Mouse (Mus musculus) layer of hippocampus, postnatal 25 days (tissue): ENCODE results near the gene Ccp110. TPM values are rescaled to one million over a fixed set of nuclear protein-coding genes. Genes with fewer than 3 reads are reported as not detected.

Source experiments
- DNase-seq, 2 experiments: peaks; one replicate each; pipeline ENCODE4 v3.0.0; 2022; ENCODE audit warnings: mixed read lengths in 2 of 2, low spot score in 1 of 2; ENCODE audit errors: extremely low spot score in 1 of 2
- total RNA-seq, 2 experiments: library from RNA; stranded (reverse); gene quantifications; 2 replicates each; pipeline ENCODE4 v1.2.3; 2021

Gene Ccp110
- 10 to 100 TPM; 46.4 to 47.7 TPM for total RNA-seq

DNA sequence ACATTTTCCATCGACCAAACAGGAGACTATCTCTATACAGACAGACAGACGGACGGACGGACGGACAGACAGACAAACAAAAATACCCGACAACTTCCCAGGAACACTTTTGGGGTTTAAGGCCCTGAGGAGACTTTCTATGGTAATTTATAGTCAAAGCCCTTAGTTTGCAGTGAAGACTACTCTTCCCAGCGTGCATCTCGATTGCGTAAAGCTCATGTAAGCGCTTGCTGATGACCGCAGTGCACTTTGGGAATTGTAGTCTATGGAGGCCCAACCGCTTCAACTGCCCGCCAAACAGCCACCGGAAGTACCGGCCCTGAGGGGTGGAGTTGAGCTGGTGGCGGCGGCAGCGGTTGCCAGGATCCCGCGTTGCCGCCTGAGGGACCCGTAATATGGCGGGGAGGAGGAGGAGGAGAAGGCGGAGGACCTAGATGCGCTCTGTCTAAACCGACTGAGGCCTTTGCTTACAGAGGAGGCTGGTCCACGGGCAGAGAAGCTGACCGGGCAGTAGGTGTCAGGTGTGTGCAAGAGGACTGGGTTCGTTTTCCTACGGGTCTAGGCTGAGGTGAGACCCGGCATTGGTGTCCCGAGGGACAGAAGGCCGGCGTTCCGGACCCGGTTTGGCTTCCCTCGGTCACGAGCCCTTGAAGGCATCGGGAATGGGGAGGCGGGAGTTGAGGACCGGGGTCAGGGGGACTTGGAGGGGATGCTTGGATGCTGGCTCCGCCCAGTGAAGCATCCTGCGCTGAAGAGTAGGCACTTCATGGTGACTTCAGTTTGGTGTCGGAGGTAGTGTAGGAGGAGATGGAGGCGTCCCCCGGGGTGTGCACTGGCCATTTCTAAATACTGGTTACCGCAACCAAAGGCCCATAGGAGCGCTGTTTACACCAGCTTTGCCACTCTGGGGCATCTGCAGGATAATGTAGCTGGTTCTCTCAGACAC is at the start of gene Ccp110:
TSS of gene Ccp110 (plus strand) at position 325 of the 946 bp plus-strand sequence.
- peak; percentile 75 to 77 for DNase-seq

DNA sequence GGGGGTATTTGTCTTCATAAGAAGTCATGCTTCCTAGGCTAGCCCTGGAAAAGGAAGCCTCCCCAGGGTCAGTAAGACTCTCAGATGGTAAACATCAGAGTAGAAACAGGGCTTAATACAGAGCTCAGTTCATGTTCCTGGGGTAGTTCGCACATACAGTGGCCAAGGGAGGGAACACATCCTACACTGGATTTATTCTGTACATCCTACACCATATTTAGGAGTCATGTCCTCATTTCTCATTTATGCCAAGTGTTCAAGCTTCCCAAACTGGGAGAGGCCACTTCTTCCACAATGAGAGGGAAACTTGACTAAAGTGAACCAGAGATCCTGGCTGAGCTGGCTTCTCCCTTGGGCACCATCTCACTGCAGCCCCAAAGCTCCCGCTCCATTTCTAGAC is 44.6 kb upstream of the Ccp110 start:
- no peak for DNase-seq

DNA sequence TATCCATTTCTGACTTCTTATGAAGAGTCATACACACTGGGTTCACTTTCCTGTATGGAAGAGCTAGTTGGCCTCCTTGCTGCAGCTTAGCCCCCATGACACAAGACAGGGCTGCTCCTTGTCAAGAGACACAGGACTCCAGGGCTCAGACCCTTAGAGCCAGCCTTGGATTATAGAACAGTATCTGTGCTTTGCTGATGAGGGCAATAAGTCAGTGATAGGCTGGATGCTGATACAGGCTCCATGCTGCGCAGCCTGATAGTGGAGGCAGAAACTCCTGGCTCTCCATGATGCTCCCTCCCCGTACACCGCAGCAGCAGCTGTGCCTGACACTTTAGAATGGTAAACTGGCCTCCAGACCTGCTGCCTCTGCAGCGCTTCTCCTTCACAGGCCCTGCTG is 42.2 kb upstream of the Ccp110 start:
- no peak for DNase-seq

DNA sequence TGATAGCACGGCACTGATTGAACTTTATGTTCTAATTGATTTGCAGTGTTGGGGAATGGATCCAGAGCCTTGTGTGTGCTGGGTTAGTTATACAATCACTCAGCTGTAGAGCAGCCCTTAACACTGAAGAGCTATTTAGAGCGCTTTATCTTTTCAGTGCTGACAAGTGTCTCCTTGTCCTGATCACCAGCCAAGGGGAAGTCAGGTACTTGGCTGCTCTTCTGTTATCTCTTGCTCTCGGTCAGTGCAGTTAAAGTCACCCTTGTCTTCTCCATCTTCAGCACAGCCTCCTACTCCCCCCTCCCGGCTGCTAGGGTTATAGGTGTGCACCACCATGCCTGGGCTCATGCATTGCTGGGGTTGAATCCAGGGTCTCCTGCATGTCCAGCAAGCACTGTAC is 35.5 kb upstream of the Ccp110 start:
- no peak for DNase-seq

DNA sequence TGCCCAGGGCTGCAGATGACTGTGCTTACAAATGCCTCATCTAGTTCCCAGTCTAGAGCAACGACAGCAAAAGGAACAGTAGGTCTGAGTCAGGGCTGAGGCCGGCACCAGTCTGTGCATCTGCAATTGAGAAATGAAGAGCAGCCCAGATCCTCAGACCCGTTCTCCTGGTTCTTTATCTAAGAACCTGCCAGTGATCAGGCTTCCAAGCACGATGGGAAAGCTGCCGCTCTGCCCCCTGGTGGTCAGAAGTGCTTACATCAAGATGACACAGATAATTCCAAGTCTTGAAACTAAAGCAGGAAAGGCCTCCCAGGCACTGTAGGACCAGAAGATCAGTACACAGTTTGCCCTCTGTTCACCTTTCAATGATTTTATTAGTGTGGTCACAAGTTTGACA is 24.2 kb upstream of the Ccp110 start:
- DNase-seq, result peak; percentile 79 to 94

DNA sequence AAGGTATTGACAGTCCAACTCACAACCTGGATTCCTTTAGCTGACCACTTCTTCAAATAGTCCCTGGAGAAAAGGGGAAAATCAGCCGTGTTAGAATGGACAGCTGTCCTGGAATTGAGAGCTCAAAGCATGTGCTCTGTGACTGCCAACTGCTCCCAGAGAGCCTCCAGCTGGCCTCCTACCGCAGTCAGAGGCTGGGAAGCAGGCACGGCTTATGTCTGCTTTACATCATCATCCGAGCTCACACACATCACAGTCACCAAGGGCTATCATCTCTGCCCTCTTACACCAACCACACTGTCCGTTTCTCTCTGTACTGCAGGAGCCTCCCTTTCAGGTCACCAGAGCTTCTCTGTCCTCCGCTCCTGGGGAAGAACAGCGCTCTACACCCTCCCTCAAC is 23.3 kb upstream of the Ccp110 start:
- no peak for DNase-seq

DNA sequence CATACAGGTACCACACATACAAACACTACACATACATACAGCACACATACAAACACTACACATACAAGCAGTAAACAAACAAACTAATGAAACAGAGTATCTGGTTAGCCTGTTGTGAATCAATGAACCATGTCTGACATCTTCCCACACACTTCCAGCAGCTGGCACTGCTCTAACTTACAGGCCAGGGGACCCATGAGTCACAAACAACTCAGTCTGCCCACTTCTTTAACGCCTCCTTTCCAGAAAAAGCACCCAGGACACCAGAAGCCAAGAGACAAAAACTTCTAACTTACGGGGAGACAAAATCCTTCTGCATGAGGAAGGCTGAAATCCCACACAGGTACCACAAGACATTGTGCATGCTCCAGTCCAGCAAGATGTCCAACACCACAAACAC is 21.1 kb upstream of the Ccp110 start:
- no peak for DNase-seq

DNA sequence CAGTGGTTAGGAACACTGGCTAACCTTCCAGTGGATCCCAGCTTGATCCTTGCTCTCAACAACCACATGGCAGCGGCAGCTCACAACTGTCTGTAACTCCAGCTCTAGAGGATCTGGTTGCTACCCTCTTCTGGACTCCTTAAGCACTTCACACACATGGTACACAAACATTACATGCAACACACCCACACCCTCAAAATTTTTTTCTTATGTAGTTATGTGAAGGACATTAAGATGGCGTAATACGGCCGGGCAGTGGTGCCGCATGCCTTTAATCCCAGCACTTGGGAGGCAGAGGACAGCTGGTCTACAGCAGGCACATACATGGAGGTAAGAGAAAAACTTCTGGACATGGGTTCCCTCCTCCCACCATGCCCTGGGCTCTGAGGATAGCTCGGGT is 16.2 kb upstream of the Ccp110 start:
- no peak for DNase-seq

DNA sequence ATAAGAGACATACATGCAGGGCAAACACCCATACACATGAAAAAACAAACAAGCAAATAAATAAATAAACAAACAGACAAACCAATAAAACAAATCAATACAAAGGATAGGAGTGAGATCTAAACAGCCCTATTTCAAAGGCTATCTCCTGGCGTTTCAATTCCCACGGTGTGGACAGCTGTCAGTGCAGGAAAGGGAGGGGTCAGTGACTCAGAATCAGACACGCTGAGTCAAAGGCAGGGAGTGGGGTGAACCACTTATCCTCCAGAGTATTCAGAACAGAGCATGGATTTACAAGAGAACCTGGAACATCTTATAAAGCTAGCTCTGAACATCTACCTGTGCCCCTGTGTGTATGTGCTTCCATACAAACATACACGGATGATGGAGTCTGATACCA is 15.2 kb upstream of the Ccp110 start:
- DNase-seq, result no peak

DNA sequence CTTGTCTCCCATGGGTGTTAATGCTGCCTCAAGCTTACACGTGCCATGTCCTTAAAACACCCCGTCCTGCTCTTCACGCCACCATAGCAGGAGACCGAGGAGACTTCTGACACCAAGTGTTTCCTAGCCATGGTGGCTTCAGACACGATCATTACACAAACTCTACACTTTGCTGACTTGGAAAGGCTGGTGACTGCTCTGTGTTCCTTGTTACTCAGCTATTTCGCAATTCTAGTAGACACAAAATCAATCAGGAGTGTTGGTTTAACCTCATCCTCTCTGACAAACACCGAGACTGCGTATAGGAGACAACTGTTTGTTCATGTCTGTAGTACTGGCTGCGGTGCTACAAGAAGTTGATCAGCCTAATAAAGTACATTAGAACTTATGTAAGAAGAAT is 13.5 kb upstream of the Ccp110 start:
- no peak for DNase-seq

DNA sequence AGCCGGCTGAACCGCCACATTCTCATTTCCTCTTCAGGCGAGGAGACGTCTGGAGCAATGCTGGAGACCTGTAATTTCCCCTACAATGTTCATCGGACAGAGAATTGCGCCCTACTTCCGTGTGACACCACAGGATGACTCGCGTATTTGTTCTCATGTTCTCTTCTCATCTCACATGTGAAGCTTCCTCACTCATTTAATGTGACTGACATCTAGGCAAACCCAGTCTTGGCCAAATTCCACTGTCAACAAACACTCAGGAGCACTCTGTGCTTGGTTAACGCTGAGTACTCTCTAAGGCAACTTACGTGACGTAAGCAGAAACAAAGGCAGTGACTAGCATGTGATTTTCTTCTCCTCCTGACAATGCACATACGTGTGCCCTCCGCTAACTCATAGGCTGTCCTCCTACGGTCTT is 9.2 kb upstream of the Ccp110 start:
- DNase-seq, result no peak

DNA sequence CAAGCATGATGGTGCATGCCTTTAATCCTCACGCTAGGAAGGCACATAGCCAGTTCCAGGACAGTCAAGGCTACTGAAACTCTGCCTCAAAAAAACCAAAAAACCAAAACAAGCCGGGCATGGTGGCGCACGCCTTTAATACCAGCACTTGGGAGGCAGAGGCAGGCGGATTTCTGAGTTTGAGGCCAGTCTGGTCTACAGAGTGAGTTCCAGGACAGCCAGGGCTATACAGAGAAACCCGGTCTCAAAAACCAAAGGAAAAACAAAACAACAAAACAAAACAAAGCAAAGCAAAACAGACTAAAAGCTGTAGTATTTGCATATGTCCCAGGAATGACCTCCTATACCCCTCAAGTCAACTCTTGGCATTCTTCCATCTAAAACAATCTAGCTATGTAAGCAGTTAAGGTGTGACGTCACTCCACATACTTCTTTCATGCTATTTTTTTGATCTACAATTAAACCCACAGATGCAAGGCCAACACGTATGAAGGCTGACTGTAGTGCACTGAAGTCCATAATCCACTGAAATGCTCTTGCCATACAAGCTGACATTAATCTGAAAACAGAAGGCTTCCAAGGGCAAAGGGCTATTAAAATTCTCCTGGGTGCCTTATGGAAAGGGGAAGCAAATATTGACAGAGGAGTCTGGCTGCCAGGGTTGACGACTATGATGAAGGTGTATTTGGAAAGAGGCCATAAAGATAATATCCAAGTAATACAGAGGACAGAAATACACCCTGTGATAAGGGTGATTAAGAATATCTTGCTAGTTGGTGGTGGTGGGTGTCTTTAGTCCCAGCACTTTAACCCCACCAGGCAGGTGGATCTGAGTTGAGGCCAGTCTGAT is 8.1 kb upstream of the Ccp110 start:
- no peak for DNase-seq

DNA sequence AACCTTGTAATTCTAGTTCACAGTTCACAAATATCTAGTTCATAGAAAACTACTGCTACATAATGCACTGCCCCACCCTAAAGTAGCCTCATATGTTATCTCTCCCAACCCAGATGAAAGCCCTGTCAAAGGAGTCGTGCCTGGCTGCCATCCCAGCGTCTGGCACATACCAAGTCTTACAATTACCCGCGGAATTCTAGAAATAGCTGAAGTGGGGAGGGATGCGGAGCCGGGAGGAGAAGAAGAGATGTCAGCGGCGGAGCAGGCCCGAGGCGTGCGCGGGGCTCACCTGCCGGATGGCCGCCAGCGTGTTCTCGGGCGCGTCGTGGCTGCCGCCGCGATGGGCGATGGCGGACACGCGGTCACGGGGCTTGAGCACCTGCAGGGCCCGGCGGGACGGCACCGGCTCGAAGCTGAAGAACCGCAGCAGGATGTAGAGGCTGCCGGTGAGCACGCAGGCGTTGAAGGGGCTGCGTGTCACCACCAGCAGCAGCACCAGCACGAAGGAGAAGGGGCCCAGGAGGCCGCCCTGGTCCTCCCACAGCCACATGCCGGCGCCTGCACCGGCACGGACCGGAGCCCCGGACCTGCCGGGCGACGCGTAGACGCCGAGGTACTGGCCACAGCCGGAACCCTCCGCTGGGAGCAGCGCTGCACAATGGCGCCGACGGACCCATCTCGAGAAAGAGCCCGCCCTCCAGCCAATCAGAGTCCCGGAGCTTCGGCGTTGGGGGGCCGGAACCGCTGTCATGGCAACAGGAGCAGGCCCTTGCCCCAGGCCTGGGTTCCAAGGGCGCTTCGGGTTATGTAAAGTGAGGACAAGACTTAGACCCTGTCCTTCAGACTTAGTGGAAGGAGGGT is 7.0 kb upstream of the Ccp110 start, which contains the start of gene Gde1:
TSS of gene Gde1 (minus strand) at position 678 of the 861 bp plus-strand sequence.
- DNase-seq, result peak; percentile 85 to 87

DNA sequence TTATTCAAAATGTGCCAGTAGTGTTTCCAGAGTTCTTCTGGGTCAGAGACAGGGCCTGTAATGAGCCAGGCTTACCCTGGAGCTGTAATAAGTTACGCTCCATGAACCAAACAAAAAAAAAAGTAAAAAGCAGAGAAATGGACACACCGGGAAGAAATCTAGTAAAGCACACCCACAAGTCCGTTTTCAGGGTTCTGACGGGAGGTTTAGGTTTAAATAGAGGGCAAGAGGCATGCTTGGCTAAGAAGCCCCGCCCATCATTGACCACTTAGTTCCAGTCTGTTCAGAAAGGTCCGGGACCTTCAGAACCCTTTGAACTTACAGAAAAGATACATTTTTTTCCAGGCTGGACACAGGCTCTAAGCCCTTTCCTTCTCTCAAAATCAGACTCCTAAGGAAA is 6.3 kb upstream of the Ccp110 start:
- DNase-seq, result no peak

DNA sequence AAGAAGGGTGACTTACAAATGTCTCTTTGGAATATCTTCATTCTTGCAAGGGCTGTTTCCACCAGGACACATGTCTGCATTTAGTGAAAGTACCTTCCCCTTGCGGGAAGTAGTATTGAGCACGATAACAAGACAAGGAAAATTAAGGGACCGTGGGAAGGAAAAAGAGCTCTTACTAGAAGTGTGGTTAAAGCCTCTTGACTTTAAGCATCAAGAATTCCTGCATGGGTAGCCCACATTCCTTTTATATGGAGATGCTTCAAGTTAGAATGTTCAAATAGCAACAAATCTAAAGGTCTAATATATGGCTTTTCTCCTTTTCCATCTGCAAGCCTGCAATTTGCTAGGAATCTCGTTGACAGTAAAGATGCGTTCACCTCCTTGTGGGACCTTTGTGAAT is 5.9 kb upstream of the Ccp110 start:
- DNase-seq, result no peak

DNA sequence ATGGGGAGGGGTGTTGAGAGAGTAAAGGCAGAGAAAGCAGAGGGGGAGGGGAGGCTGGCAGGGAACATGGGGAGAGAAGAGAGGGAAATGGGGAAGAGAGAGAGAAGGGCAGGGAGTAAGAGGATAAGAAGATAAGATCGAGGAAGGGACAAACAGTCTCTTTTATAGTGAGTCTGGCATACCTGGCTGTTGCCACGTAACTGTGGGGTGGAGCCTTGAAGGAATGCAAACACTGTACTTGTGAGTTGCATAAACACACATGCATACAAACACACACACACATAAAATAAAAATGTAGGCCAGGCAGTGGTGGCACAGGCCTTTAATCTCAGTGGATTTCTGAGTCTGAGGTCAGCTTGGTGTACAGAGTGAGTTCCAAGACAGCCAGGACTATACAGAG is 5.1 kb upstream of the Ccp110 start:
- no peak for DNase-seq

DNA sequence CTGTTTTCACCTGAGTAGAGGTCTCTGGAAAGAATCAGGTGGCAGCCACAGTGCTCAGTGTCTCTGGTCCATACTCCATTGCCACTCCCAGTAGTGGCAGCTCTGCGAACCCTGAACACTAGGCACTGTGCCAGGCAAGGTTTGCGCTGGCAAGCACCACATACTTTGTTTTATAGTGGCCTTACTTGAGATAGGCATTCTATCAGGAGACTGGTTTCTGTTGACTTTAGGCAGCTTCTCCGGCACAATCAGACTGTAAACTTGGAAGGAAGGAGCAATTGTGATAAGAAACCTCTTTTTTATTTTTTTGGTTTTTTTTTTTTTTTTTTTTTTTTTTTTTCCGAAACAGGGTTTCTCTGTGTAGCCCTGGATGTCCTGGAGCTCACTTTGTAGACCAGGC is 4.3 kb upstream of the Ccp110 start:
- DNase-seq, result no peak

DNA sequence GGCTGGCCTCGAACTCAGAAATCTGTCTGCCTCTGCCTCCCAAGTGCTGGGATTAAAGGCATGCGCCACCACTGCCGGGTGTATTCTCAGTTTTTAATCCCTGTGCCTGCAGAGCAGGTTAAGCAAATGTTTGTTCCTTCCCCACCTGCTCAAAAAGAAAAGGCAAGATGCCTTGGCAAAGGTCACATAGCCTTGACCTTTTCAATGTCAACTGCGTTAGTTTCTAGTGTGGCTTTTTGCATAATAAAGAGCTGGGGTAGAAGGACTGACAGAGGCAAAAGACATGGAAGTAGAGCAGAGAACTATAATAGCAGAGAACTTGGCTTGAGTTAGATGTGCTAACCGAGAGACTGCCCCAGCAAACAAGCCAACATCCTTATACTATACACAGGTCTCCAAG is 1.6 kb upstream of the Ccp110 start:
- no peak for DNase-seq

DNA sequence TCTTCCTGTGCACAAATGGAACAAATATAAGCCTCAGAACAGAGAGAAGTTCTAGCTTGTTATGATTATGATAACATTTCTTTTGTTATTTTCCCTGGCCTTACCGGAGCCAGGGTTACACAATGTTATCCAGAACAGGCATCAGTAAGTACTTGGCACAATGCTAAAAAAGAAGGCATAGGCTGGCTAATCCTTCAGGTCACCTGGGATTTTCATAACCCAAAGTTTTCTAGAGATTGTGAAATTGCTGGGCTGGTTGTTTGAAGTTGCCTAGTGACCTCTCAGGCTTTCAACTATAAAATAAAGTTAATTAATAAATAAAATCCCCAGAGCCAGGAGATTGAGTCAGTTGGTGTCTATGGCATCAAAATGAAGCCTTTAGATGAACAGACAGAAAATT is 2.5 kb downstream of the Ccp110 start:
- no peak for DNase-seq

DNA sequence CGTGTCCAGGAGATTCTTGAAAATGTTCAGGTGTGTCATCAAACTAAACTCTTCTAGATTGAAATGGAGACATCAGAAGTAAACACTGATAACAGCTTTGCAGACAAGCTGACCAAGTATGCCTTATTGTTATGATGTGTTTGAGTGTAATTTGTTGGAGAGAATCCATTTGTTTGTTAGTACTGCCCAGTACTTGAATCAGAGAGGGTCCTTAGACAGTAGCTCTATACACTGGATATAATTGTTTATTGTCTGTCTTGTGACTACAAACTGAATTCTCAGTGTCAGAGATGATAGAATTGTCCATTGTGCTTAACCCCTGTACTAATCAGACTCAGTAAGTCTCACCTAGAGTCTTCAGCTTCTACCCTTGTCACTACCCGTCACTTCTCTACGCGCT is 5.7 kb downstream of the Ccp110 start:
- DNase-seq, result no peak
